Mouse (Mus musculus) liver, adult 2 months (tissue): ENCODE data around the gene Pik3c2b.

Experiments used
- CTCF ChIP-seq: fragments of 200-500 bp; IDR thresholded peaks from 2 replicates; pipeline ENCODE4 v1.5.1; 2011; ENCODE audit warnings: low read depth, low read length, control low read depth
- POLR2A ChIP-seq: fragments of 200-500 bp; IDR thresholded peaks from 2 replicates; pipeline ENCODE4 v1.6.1; 2011; ENCODE audit warnings: low read length, control low read depth; ENCODE audit not compliant: insufficient read depth; ENCODE audit errors: extremely low read depth

DNA sequence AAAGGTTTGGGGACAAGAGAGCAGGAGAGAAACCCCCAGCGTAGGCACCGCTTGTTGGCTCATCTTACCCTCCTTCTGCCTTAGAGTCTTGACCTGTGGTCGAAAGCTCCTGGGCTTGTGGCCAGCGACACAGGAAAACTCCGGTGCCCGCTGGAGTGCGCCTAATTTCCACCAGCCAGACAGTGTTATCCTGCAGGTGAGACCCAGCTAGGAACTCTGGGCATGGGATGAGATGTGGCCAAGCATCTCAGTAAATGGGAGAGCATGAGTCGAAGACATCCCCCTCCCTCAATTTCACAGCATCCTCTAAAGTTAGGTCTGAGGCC lies 39.9 kb downstream of the Pik3c2b start:
- TF ChIP-seq CTCF (no peak), POLR2A (no peak)
